Mouse (Mus musculus) layer of hippocampus, postnatal 14 days (tissue): ENCODE results near the gene Uspl1. TPM values are rescaled to one million over a fixed set of nuclear protein-coding genes. Genes with fewer than 3 reads are reported as not detected.

Experiments used
- DNase-seq, 2 experiments: peaks; one replicate each; pipeline ENCODE4 v3.0.0; 2021 to 2022; ENCODE audit warnings: low spot score in 2 of 2, mixed read lengths in 1 of 2
- total RNA-seq, 2 experiments: library from RNA; stranded (reverse); gene quantifications; 2 replicates each; pipeline ENCODE4 v1.2.3; 2021

Uspl1 gene
- total RNA-seq, 2 experiments from 2014 or later, result 34.5 to 39.9 TPM

- DNase-seq, result no peak
These were observed 18.1 kb upstream of the Uspl1 start for GRCm38 (mm10) chr5:149166011-149166410.

GRCm38 (mm10) chr5:149168051-149168450 lies 16.1 kb upstream of the Uspl1 start:
- no peak for DNase-seq

GRCm38 (mm10) chr5:149168816-149169215 lies 15.3 kb upstream of the Uspl1 start:
- no peak for DNase-seq

GRCm38 (mm10) chr5:149170841-149171588 lies 13.1 kb upstream of the Uspl1 start:
- no peak for DNase-seq

- DNase-seq, result no peak
These were observed 11.9 kb upstream of the Uspl1 start for GRCm38 (mm10) chr5:149172246-149172645.

DNA sequence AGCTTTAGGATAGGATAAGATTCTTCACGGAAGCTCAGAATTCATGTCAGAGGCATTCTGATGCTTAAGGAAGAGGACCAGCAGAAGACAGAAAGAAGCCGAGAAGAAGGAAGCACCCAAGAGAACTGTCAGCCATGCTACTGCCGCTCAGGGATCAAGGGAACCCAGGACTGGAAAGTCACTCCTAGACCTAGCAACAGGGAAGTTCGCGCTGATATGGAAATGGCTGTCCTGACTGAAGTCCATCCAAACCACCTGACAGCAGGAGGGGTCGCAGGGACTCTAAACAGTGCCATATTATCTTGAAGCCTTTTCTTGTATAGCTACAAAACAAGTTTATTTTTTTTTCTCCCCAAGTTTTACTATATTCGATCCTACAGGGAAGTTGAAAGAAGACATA lies 9.6 kb upstream of the Uspl1 start:
- no peak for DNase-seq

GRCm38 (mm10) chr5:149175736-149176135 lies 8.4 kb upstream of the Uspl1 start:
- no peak for DNase-seq

GRCm38 (mm10) chr5:149178095-149178494 lies 6.1 kb upstream of the Uspl1 start:
- no peak for DNase-seq

DNA sequence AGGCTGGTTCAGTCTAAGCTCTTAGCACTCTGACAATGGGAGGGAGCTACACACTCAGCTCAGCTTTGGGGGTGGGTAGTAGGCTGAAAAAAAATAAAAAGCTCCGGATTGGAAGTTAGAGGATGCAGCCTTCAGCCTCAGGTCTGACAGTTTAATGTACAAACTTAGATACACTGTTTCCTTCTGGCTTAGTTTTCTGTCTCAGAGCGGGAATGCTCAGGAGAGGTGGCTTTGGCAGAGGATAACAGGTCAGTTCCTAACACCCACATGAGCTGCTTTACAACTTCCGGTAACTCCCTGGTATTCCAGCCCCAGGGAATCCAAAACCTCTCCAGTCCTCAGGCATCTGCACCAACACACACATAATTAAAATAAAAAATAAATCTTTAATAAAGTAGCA lies 4.3 kb upstream of the Uspl1 start:
- DNase-seq, result no peak

DNA sequence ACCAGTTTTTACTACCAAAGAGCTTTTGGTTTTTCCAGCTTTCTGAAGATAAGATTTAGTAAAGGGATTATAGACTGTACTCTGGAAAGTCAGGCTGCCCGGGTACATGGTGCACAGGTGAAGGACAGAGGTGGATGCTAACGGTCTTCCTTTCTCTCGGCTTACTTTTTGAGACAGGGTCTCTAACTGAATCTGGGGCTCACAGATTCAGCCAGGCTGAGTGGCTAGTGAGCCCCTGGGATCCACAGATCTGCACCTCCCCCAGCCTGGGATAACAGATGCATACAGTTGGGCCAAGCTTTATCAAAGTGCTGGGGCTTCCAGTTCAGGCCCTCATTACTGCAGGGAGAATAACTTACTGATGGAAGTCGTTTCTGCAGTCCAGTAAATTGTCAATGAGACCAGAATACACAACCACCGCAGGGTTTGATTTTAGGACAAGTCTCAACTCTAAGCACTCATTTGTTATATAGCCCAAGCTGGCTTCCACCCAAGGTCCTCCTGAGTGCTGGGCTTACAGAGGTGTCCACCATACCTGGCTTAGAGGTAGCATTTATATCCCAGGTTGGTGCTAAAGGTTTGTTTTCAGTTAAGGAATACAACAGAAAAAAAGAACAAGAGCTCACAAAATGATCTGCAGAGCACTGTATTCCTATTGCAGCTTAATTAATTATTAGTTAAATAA lies 1.8 kb upstream of the Uspl1 start:
- no peak for DNase-seq

- no peak for DNase-seq
These were observed 1.0 kb upstream of the Uspl1 start for GRCm38 (mm10) chr5:149183122-149183521.

- no peak for DNase-seq
These were observed 438 bp upstream of the Uspl1 start for GRCm38 (mm10) chr5:149183721-149184103.

DNA sequence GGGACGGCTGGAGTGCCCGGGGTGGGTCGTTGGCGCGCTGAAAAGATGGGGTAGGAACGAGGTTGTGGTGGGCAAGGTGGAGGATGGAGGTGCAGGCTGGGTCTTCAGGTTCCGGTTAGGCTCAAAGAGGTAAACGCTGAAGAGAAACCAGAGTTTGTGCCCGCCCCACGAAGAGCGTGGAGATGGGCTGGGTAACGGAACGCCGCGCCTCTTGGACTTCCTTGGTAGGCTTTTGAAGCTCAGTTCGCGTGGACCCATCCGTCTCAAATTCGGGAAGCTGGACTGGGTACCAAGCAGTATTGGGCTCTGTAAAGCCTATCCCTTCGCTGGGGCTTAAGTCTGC lies 665 bp downstream of the Uspl1 start:
- DNase-seq, result no peak

DNA sequence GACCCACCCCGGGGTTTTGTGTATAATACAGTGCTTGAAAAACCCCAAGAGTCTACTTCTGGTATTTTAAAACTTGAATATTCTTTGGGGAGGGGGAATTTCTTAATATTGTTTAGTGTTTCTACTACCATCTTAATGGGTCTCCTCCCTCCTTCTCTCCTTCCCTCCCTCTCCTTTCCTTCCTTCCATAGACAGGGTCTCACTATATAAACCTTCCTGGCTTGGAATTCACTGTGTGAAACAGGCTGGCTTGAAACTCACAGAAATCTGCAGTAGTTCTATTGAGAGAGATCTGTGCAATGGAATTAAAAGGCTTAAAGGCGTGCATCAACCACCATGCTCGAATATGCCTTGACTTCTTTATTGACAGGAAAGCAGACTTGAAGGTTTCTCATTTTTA lies 1.7 kb downstream of the Uspl1 start:
- DNase-seq, result no peak

DNA sequence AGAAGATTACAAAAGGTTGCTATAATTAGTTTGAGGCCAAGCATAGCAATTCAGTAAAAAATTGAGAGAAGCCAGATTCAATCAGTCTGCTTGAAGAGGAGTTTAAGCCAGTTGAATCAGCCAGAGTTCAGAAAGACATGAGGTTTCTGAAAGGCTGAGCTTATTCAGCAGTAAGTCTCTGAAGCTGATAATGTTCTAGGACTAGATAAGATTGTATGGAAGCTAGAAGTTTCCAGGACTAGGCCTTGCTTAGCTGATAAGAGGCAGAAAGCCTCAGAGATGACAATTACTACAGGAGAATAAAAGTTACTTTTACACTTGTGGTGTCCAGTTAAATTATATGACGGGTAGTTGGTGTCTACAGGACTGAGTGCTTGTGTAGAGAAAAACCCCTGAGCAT lies 6.0 kb downstream of the Uspl1 start:
- DNase-seq, result no peak

DNA sequence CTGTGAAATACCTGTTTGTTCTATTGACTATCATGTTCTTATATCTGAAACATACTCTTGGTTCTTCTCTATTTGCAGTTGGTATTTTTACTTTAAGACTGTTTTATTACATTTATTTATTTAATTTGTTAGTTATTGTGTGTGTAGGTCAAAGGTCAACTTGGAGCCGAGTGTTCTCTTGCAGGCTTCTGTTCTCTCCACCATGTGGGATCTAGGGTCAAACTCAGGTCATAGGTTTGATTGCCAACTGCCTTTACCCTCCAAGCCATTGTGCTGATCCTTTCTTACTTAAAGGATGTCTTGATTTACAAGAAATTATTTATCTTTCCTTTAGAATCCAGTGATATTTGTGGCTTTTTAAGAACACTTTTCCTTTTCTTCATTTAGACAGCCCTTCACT lies 12.5 kb downstream of the Uspl1 start:
- no peak for DNase-seq

GRCm38 (mm10) chr5:149198782-149199181 lies 14.6 kb downstream of the Uspl1 start:
- no peak for DNase-seq

DNA sequence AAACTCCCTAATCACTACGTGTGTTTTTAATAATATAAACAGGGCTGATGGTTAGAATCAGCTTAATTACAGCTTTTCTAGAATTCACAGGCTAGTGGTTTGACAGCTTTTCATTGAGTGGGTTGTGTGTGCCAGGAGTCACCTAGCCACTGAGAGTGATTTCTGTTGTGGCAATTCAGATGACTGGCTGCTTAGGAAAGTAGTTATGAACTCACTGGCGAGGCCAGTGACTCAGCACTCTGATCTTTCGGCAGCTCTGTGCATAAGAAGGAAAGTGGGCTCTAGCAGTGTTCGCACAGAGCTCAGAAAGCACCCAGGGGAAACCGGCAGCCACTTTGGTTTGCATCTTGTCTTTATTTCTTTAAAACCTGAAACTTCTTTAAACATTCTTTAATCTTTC lies 18.8 kb downstream of the Uspl1 start:
- no peak for DNase-seq

- DNase-seq, result no peak
These were observed 19.7 kb downstream of the Uspl1 start for GRCm38 (mm10) chr5:149203796-149204375.

DNA sequence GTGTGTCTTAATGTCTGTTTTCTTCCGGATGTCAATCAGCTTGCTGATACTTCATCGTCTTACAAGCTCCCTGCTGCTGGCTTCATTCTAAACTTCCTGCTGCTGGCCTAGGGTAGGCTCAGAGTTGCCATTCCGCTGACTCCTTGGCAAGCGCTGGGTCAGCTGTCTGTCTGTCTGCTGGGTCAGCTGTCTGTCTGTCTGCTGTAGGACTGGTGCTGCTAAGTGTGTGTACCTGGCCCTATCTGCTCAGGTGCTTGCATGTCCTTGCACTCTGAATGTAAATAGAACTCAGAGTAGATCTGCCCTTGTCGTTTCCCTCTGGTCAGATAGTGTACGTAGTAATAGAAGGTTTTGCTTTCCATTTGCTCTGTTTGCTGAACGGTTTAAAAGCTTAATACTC lies 20.7 kb downstream of the Uspl1 start:
- DNase-seq, result no peak

- DNase-seq, result no peak
These were observed 21.1 kb downstream of the Uspl1 start for GRCm38 (mm10) chr5:149205265-149205664.

GRCm38 (mm10) chr5:149206286-149206685 lies 22.1 kb downstream of the Uspl1 start:
- no peak for DNase-seq

- no peak for DNase-seq
These were observed 23.5 kb downstream of the Uspl1 start for GRCm38 (mm10) chr5:149207661-149208060.
